Comparison of ENCODE assay signal across 35 mouse cellular contexts in genomic region chr11:44206866-44207265, GRCm38 (mm10).
"Had no signal": no experiment of that assay in that cellular context is flagged by ENCODE, and none has a peak within 500 bp of the region (broad histone marks: within the 10 kb centered on the region; RNA-seq: fewer than 3 reads in every experiment).

No protein-coding gene starts in this region.

- H3K27me3 ChIP-seq: heart, embryonic 12.5 days; heart, embryonic 13.5 days; heart, embryonic 15.5 days; hindbrain, embryonic 12.5 days; hindbrain, embryonic 13.5 days; hindbrain, embryonic 15.5 days; intestine, embryonic 15.5 days; kidney, embryonic 15.5 days had no signal

- H3K27ac ChIP-seq: heart, embryonic 10.5 days; heart, embryonic 13.5 days; heart, embryonic 15.5 days; hindbrain, embryonic 10.5 days; hindbrain, embryonic 12.5 days; hindbrain, embryonic 13.5 days; hindbrain, embryonic 14.5 days; hindbrain, embryonic 15.5 days; hindbrain, postnatal 0 days; intestine, embryonic 15.5 days; kidney, embryonic 15.5 days; kidney, postnatal 0 days; layer of hippocampus, adult 2 months had no signal

- DNase-seq: heart, postnatal 10 days; heart, postnatal 14 days; heart, postnatal 36 days; heart, postnatal 4 days; kidney, adult 11 months; kidney, adult 18-20 months; kidney, adult 2 months; kidney, adult 8-10 months; kidney, adult 9 months; kidney, postnatal 10 days; kidney, postnatal 14 days; kidney, postnatal 25 days; kidney, postnatal 36 days; kidney, postnatal 4 days; layer of hippocampus, adult 9-11 months; layer of hippocampus, postnatal 36 days had no signal

- H3K4me2 ChIP-seq: heart, embryonic 11.5 days; heart, embryonic 12.5 days; heart, embryonic 13.5 days; heart, embryonic 15.5 days; hindbrain, embryonic 12.5 days; hindbrain, embryonic 13.5 days; hindbrain, embryonic 14.5 days; hindbrain, embryonic 15.5 days; intestine, embryonic 15.5 days; kidney, embryonic 15.5 days had no signal

- H3K4me1 ChIP-seq: heart, embryonic 10.5 days; heart, embryonic 12.5 days; hindbrain, embryonic 10.5 days; hindbrain, embryonic 12.5 days; hindbrain, embryonic 13.5 days; hindbrain, embryonic 15.5 days; intestine, embryonic 15.5 days; kidney, embryonic 15.5 days had no signal

- ATAC-seq: hindbrain, embryonic 16.5 days; hindbrain, postnatal 0 days; inflammation-experienced regulatory T-cells, adult 6 months; intestine, embryonic 15.5 days; intestine, embryonic 16.5 days; intestine, postnatal 0 days had no signal

- H3K9ac ChIP-seq: heart, embryonic 12.5 days; heart, embryonic 13.5 days; heart, embryonic 15.5 days; hindbrain, embryonic 12.5 days; hindbrain, embryonic 13.5 days; hindbrain, embryonic 14.5 days; hindbrain, embryonic 15.5 days; intestine, embryonic 15.5 days; kidney, embryonic 15.5 days had no signal

- H3K36me3 ChIP-seq: heart, embryonic 10.5 days; heart, embryonic 12.5 days; heart, embryonic 13.5 days; heart, embryonic 15.5 days; hindbrain, embryonic 10.5 days; hindbrain, embryonic 12.5 days; hindbrain, embryonic 13.5 days; hindbrain, embryonic 15.5 days; intestine, embryonic 15.5 days; kidney, embryonic 15.5 days had no signal

- H3K4me3 ChIP-seq: heart, embryonic 10.5 days; heart, embryonic 12.5 days; heart, embryonic 13.5 days; heart, embryonic 15.5 days; hindbrain, embryonic 10.5 days; hindbrain, embryonic 12.5 days; hindbrain, embryonic 13.5 days; hindbrain, embryonic 15.5 days; intestine, embryonic 15.5 days; kidney, embryonic 15.5 days; layer of hippocampus, adult 2 months had no signal

- H3K9me3 ChIP-seq: heart, embryonic 10.5 days; heart, embryonic 12.5 days; heart, embryonic 13.5 days; heart, embryonic 15.5 days; hindbrain, embryonic 10.5 days; hindbrain, embryonic 12.5 days; hindbrain, embryonic 13.5 days; hindbrain, embryonic 15.5 days; intestine, embryonic 15.5 days; kidney, embryonic 15.5 days had no signal
